Mouse (Mus musculus) heart, adult 2 months (tissue): ENCODE results near the gene Vps13c. TPM values are rescaled to one million over a fixed set of nuclear protein-coding genes. Genes with fewer than 3 reads are reported as not detected.

Experiments used
- DNase-seq, 2 experiments: peaks; one replicate each; pipeline ENCODE4 v3.0.0; 2021
- H3K27ac ChIP-seq: fragments of 200-600 bp; 2 replicates; pipeline ENCODE4 v1.8.1; 2022
- H3K27me3 ChIP-seq: fragments of 200-500 bp; 2 replicates; pipeline ENCODE4 v1.6.1; 2012; ENCODE audit warnings: mild to moderate bottlenecking, low read length, inconsistent platforms, mixed read lengths; ENCODE audit not compliant: control insufficient read depth, insufficient read depth
- H3K36me3 ChIP-seq: fragments of 200-500 bp; 2 replicates; pipeline ENCODE4 v1.6.1; 2012; ENCODE audit warnings: low read length, inconsistent platforms; ENCODE audit not compliant: control insufficient read depth, insufficient read depth
- H3K4me1 ChIP-seq: fragments of 200-500 bp; 2 replicates; pipeline ENCODE4 v1.6.1; 2011; ENCODE audit warnings: low read length; ENCODE audit not compliant: control insufficient read depth, insufficient read depth
- H3K4me3 ChIP-seq: fragments of 200-600 bp; 2 replicates; pipeline ENCODE4 v1.8.1; 2022
- H3K79me2 ChIP-seq: fragments of 200-500 bp; replicated peaks from 2 replicates; pipeline ENCODE4 v1.6.1; 2012; ENCODE audit warnings: mild to moderate bottlenecking, inconsistent platforms, low read length, moderate library complexity, mixed read lengths; ENCODE audit not compliant: control insufficient read depth, insufficient read depth
- H3K9ac ChIP-seq: fragments of 200-500 bp; 2 replicates; pipeline ENCODE4 v1.6.1; 2012; ENCODE audit warnings: low read depth, mild to moderate bottlenecking, control low read depth, inconsistent platforms, low read length, mixed read lengths
- CTCF ChIP-seq: fragments of 200-600 bp; IDR thresholded peaks from 2 replicates; pipeline ENCODE4 v1.8.1; 2022; ENCODE audit warnings: antibody characterized with exemption, mild to moderate bottlenecking, moderate library complexity
- EP300 ChIP-seq: fragments of 200-500 bp; IDR thresholded peaks from 2 replicates; pipeline ENCODE4 v1.6.1; 2011; ENCODE audit warnings: low read depth, low read length, control low read depth; ENCODE audit not compliant: insufficient read depth
- POLR2A ChIP-seq: fragments of 200-500 bp; IDR thresholded peaks from 2 replicates; pipeline ENCODE4 v1.6.1; 2011; ENCODE audit warnings: mild to moderate bottlenecking, low read depth, low read length, control low read depth; ENCODE audit not compliant: insufficient read depth
- WGBS: fragments of 180-500 bp; shearing (Covaris S2); methylation state at CpG from one replicate; pipeline ENCODE4 v1.1.7; 2018; 5-methylcytosine and 5-hydroxymethylcytosine counted together
- intact Hi-C: fragments of 180-260 bp; cut with DNase I; formaldehyde crosslinking; loops from one replicate; pipeline ENCODE4 v1.15.1; 2025
- long read RNA-seq: library from polyadenylated mRNA; stranded (forward); transcript quantifications from one replicate; pipeline ENCODE4 v2.0.0, GENCODE M21; 2021
- polyA plus RNA-seq: library from polyadenylated mRNA; depleted of rRNA; stranded (reverse); fragments of >200 nt; gene quantifications from 2 replicates; pipeline ENCODE4 v1.2.3, GENCODE M21; 2012; rRNA removed
- total RNA-seq, 2 experiments: library from RNA; stranded (reverse); gene quantifications; 2 replicates each; pipeline ENCODE4 v1.2.3; 2021

Gene Vps13c
- total RNA-seq (10 to 100 TPM; 41.1 to 51.1 TPM), polyA plus RNA-seq (6.5 and 13.2 TPM in 2 replicates)
- long read RNA-seq, partial matches to known transcripts, result 3 of 3 reads
- long read RNA-seq, other reads (novel, unspliced or antisense), result 0 of 3 reads

GRCm38 (mm10) chr9:67839981-67840859 lies at the start of gene Vps13c:
Gene Vps13c (plus strand): TSS chr9:67840396.
- under 1% methylated on average over 50 of the region's 53 CpGs for WGBS
- TF ChIP-seq CTCF (no peak; the same call in 1 of the 2 replicates), EP300 (no peak), POLR2A (peak; percentile 83)
- peak within 1 kb of the TSS; percentile 85 for H3K27ac ChIP-seq
- peak; percentile 88 to 89 for DNase-seq
- no peaks in the 10 kb centered on the region; the same call in 1 of the 2 replicates for H3K36me3 ChIP-seq
- H3K4me3 ChIP-seq, result peak within 1 kb of the TSS; percentile 88
- peaks cover 7% of the 10 kb centered on the region for H3K4me1 ChIP-seq
- no peaks in the 10 kb centered on the region for H3K27me3 ChIP-seq
- H3K79me2 ChIP-seq, result 0 out of 2 replicates have a peak, but pooled peaks cover 2% of the 10 kb centered on the region
- intact Hi-C loops, result no loop called here
- peak within 1 kb of the TSS; percentile 83 for H3K9ac ChIP-seq

- DNase-seq, result no peak
- Histone ChIP-seq H3K9ac (no peak overlapping the region), H3K27ac (no peak overlapping the region), H3K4me1 (no peaks in the 10 kb centered on the region), H3K27me3 (no peaks in the 10 kb centered on the region), H3K79me2 (no peaks in the 10 kb centered on the region), H3K4me3 (no peak overlapping the region), H3K36me3 (no peaks in the 10 kb centered on the region)
- WGBS, result 77% methylated on average over 5 of the region's 5 CpGs
- intact Hi-C loops, result no loop called here
- TF ChIP-seq EP300 (no peak), POLR2A (no peak), CTCF (no peak)
Observed at GRCm38 (mm10) chr9:67792405-67792804, 47.8 kb upstream of the Vps13c start.

GRCm38 (mm10) chr9:67793501-67793900 lies 46.7 kb upstream of the Vps13c start:
- no peak for DNase-seq
- no peak overlapping the region for H3K9ac ChIP-seq
- intact Hi-C loops, result no loop called here
- 63% methylated on average over 6 of the region's 6 CpGs for WGBS
- H3K27me3 ChIP-seq, result no peaks in the 10 kb centered on the region
- H3K36me3 ChIP-seq, result no peaks in the 10 kb centered on the region
- TF ChIP-seq EP300 (no peak), CTCF (no peak), POLR2A (no peak)
- no peaks in the 10 kb centered on the region for H3K4me1 ChIP-seq
- H3K79me2 ChIP-seq, result no peaks in the 10 kb centered on the region
- H3K27ac ChIP-seq, result no peak overlapping the region
- H3K4me3 ChIP-seq, result no peak overlapping the region

DNA sequence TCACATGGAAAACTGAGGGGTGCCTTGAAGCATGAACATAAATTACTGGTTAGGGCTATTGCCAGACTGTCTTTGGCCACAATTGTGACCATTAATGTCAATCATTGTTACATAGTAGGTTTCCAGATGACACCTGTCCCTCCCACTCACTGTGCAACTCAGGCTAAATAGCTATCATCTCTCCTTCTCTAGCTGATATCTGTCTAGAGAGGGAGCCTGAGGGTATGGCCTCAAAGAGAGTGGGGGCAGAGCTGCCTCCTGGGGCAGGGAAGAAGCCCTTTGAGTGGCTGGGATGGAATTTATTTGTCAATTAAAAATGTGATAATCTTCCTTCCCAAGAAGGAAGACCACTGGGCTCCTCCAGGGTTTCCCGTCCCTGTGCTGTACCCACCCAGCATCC lies 46.0 kb upstream of the Vps13c start:
- TF ChIP-seq POLR2A, result no peak
- no peak for TF ChIP-seq CTCF
- TF ChIP-seq EP300, result no peak
- intact Hi-C loops, result no loop called here
- 100% methylated on average over 1 of the region's 1 CpGs for WGBS
- Histone ChIP-seq H3K4me3 (no peak overlapping the region), H3K9ac (no peak overlapping the region), H3K27me3 (no peaks in the 10 kb centered on the region), H3K27ac (no peak overlapping the region), H3K79me2 (no peaks in the 10 kb centered on the region), H3K4me1 (no peaks in the 10 kb centered on the region), H3K36me3 (no peaks in the 10 kb centered on the region)
- no peak for DNase-seq

DNA sequence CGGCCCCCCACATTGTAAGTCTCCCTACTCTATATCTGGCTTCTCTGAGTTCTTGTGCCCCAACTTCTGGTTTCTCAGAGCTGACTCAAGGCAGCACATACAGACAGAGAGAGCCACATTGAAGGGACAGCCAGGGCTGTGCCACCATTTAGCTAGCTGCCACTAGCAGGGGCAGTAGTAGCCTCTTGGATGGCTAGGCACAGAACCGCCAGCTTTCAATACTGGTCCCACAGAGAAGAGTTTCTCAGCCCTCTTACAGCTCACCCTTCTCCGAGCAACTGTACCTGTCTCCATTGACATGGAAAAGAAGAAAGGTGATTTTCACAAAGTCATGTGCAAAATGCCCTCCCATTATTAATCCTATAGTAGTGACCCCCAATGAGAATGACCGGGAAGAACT lies 45.5 kb upstream of the Vps13c start:
- no peak for DNase-seq
- Histone ChIP-seq H3K4me1 (no peaks in the 10 kb centered on the region), H3K4me3 (no peak overlapping the region), H3K79me2 (no peaks in the 10 kb centered on the region), H3K9ac (no peak overlapping the region), H3K27ac (no peak overlapping the region), H3K36me3 (no peaks in the 10 kb centered on the region), H3K27me3 (no peaks in the 10 kb centered on the region)
- TF ChIP-seq EP300 (no peak), POLR2A (no peak), CTCF (no peak)
- 86% methylated on average over 4 of the region's 4 CpGs for WGBS
- intact Hi-C loops, result no loop called here

GRCm38 (mm10) chr9:67795205-67795675 lies 45.0 kb upstream of the Vps13c start:
- no peak overlapping the region for H3K4me3 ChIP-seq
- WGBS, result 68% methylated on average over 14 of the region's 14 CpGs
- no peak for DNase-seq
- H3K9ac ChIP-seq, result no peak overlapping the region
- TF ChIP-seq EP300 (no peak), POLR2A (no peak), CTCF (no peak)
- H3K27ac ChIP-seq, result no peak overlapping the region
- no peaks in the 10 kb centered on the region for H3K4me1 ChIP-seq
- no peaks in the 10 kb centered on the region for H3K79me2 ChIP-seq
- intact Hi-C loops, result no loop called here
- no peaks in the 10 kb centered on the region for H3K36me3 ChIP-seq
- H3K27me3 ChIP-seq, result no peaks in the 10 kb centered on the region
